Mouse (Mus musculus) G1E (cell line): ENCODE measurements at regions not wholly inside any gene's neighbourhood (a gene's known extent, or its start where the extent isn't known, plus 50 kb on each side); places are given as distances from the start of the nearest gene placed in this dataset.

ENCODE experiments used
- ATAC-seq: 2 replicates; pipeline ENCODE4 v1.8.0; 2016; ENCODE audit warnings: mild to moderate bottlenecking; ENCODE audit not compliant: insufficient number of reproducible peaks, poor library complexity, low FRiP score, severe bottlenecking; ENCODE audit errors: extremely low read depth
- DNase-seq: peaks from one replicate; pipeline ENCODE4 v3.0.0; 2012; ENCODE audit warnings: low spot score
- H3K27me3 ChIP-seq: 2 replicates; pipeline ENCODE4 v1.6.1; 2012; ENCODE audit warnings: mild to moderate bottlenecking, low read length, inconsistent platforms; ENCODE audit not compliant: insufficient read depth
- H3K36me3 ChIP-seq: replicated peaks from 2 replicates; pipeline ENCODE3; 2012; ENCODE audit warnings: mild to moderate bottlenecking, inconsistent platforms
- H3K4me1 ChIP-seq: 2 replicates; pipeline ENCODE4 v1.6.1; 2012; ENCODE audit warnings: low read depth, low read length, inconsistent platforms, mixed read lengths; ENCODE audit not compliant: insufficient read depth
- H3K4me3 ChIP-seq: 2 replicates; pipeline ENCODE4 v1.5.1; 2012; ENCODE audit warnings: low read depth, mild to moderate bottlenecking, inconsistent platforms, low read length, moderate library complexity, mixed read lengths
- H3K9me3 ChIP-seq: replicated peaks from 2 replicates; pipeline ENCODE4 v1.6.1; 2012; ENCODE audit warnings: inconsistent platforms
- CTCF ChIP-seq: IDR thresholded peaks from 2 replicates; pipeline ENCODE4 v1.5.1; 2012; ENCODE audit warnings: low read depth, low read length, inconsistent platforms, mixed read lengths
- GATA1 ChIP-seq: IDR thresholded peaks from 2 replicates; pipeline ENCODE4 v1.6.1; 2012; ENCODE audit warnings: borderline replicate concordance, low read length, inconsistent platforms, mixed read lengths
- GATA2 ChIP-seq: IDR thresholded peaks from 2 replicates; pipeline ENCODE4 v1.6.1; 2012; ENCODE audit warnings: low read depth, low read length, inconsistent platforms, borderline replicate concordance
- POLR2AphosphoS5 ChIP-seq: IDR thresholded peaks from 2 replicates; pipeline ENCODE4 v1.6.1; 2012; ENCODE audit warnings: low read depth, low read length, inconsistent platforms; ENCODE audit not compliant: insufficient replicate concordance
- TAL1 ChIP-seq: conservative IDR thresholded peaks from 2 replicates; pipeline ENCODE4 v1.6.1; 2012; ENCODE audit warnings: low read depth, low read length, inconsistent platforms, mixed read lengths

- H3K27me3 ChIP-seq: no peaks in the 10 kb centered on the region
- H3K9me3 ChIP-seq: peaks cover 90% of the 10 kb centered on the region
- DNase-seq (no peak), ATAC-seq (no peak)
- no peak for TF ChIP-seq GATA1
- TF ChIP-seq POLR2AphosphoS5: no peak
- TF ChIP-seq GATA2: no peak
- TF ChIP-seq TAL1: no peak
- TF ChIP-seq CTCF: no peak
- no peak overlapping the region for H3K4me3 ChIP-seq
- no peaks in the 10 kb centered on the region for H3K4me1 ChIP-seq
- no peaks in the 10 kb centered on the region for H3K36me3 ChIP-seq
Measured at GRCm38 (mm10) chr5:111595438-111595837, 138.3 kb upstream of the Gm26897 start.

GRCm38 (mm10) chr5:111597733-111598132 is 136.0 kb upstream of the Gm26897 start:
- Histone ChIP-seq H3K4me3 (no peak overlapping the region), H3K27me3 (no peaks in the 10 kb centered on the region), H3K9me3 (peaks cover 93% of the 10 kb centered on the region), H3K4me1 (no peaks in the 10 kb centered on the region), H3K36me3 (no peaks in the 10 kb centered on the region)
- DNase-seq (no peak), ATAC-seq (no peak)
- no peak for TF ChIP-seq TAL1
- TF ChIP-seq GATA2: no peak
- no peak for TF ChIP-seq GATA1
- TF ChIP-seq POLR2AphosphoS5: no peak
- TF ChIP-seq CTCF: no peak

DNA sequence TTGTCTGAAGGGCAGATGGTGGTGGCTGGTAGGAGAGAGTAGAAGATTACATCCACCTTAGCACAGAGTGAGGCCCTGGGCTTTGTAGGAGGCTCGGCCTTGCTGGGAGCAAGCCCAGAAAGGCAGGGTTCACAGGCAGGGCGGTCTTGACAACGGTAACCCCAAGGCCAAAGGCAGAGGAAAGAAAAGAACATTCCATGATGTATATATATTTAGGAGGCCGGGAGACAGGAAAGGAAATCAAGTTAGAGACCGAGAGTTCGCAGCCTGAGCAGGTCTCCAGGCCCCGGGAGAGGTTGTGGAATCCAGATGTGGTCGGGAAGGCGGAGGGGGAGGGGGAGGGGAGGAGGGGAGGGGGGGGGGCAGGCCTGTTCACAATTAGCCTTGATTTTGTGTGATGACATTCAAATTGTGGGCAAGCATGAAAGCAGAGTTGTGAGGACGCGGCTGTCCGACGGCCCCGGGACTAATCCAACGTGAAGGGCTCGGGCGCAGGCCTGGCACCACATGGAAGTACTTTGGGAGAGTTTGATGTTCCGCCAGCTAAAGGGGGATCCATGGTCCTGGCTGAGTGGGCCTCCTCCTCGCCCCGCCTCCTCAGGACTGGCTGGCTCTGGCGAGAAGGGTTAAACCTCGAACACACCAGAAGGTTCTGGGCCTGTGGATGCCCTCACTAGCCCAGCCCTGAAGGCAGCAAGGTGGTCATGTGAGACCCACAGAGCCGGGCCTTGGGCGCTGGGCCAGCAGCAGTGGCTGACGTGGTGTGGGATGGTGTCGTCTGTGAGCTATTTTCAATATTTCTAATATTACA is 131.8 kb upstream of the Gm26897 start:
- DNase-seq: no peak
- H3K9me3 ChIP-seq: peaks cover 92% of the 10 kb centered on the region
- no peaks in the 10 kb centered on the region for H3K27me3 ChIP-seq
- no peak overlapping the region for H3K4me3 ChIP-seq
- TF ChIP-seq TAL1: no peak
- no peak for TF ChIP-seq GATA2
- TF ChIP-seq POLR2AphosphoS5: no peak
- TF ChIP-seq CTCF: no peak
- TF ChIP-seq GATA1: no peak
- ATAC-seq: no peak
- H3K36me3 ChIP-seq: no peaks in the 10 kb centered on the region
- no peaks in the 10 kb centered on the region for H3K4me1 ChIP-seq

GRCm38 (mm10) chr5:111613687-111614086 is 120.0 kb upstream of the Gm26897 start:
- H3K9me3 ChIP-seq: peaks cover 93% of the 10 kb centered on the region
- H3K27me3 ChIP-seq: peaks cover under 1% of the 10 kb centered on the region; the same call in 1 of the 2 replicates
- ATAC-seq: no peak

GRCm38 (mm10) chr5:111619974-111620373 is 113.8 kb upstream of the Gm26897 start:
- Histone ChIP-seq H3K36me3 (no peaks in the 10 kb centered on the region), H3K4me1 (no peaks in the 10 kb centered on the region), H3K9me3 (peaks cover 98% of the 10 kb centered on the region), H3K27me3 (peaks cover 2% of the 10 kb centered on the region; the same call in 1 of the 2 replicates), H3K4me3 (no peak overlapping the region)
- no peak for TF ChIP-seq GATA2
- no peak for TF ChIP-seq CTCF
- no peak for TF ChIP-seq TAL1
- TF ChIP-seq GATA1: no peak
- no peak for TF ChIP-seq POLR2AphosphoS5
- ATAC-seq (no peak), DNase-seq (no peak)

More at GRCm38 (mm10) chr5:111613687-111614086, 120.0 kb upstream of the Gm26897 start:
- no peak for TF ChIP-seq CTCF
- no peak for TF ChIP-seq GATA1
- TF ChIP-seq TAL1: no peak
- no peak for TF ChIP-seq POLR2AphosphoS5
- no peak for TF ChIP-seq GATA2
- DNase-seq: no peak
- no peaks in the 10 kb centered on the region for H3K36me3 ChIP-seq
- no peak overlapping the region for H3K4me3 ChIP-seq
- no peaks in the 10 kb centered on the region for H3K4me1 ChIP-seq

- Histone ChIP-seq H3K4me1 (no peaks in the 10 kb centered on the region), H3K9me3 (peaks cover 98% of the 10 kb centered on the region), H3K36me3 (no peaks in the 10 kb centered on the region), H3K4me3 (no peak overlapping the region), H3K27me3 (peaks cover 2% of the 10 kb centered on the region; the same call in 1 of the 2 replicates)
- DNase-seq (no peak), ATAC-seq (no peak)
- TF ChIP-seq TAL1: no peak
- TF ChIP-seq CTCF: no peak
- no peak for TF ChIP-seq GATA2
- no peak for TF ChIP-seq POLR2AphosphoS5
- no peak for TF ChIP-seq GATA1
Measured at GRCm38 (mm10) chr5:111620626-111621025, 113.1 kb upstream of the Gm26897 start.
